Mouse (Mus musculus) hindbrain, postnatal 0 days (tissue): ENCODE data around the gene Gdap2. TPM values are rescaled to one million over a fixed set of nuclear protein-coding genes. Genes with fewer than 3 reads are reported as not detected.

Experiments used
- ATAC-seq: fragments of 200-750 bp; cut with Nextera tagmentation; 2 replicates; pipeline ENCODE4 v1.8.0; 2017; ENCODE audit warnings: mild to moderate bottlenecking, moderate TSS enrichment, moderate library complexity
- DNase-seq: peaks from one replicate; pipeline ENCODE4 v3.0.0-alpha.2; 2015; ENCODE audit warnings: low spot score
- H3K27ac ChIP-seq: fragments of 300-500 bp; sonication (generic); 2 replicates; pipeline ENCODE4 v1.5.1; 2014; ENCODE audit warnings: mild to moderate bottlenecking
- H3K27me3 ChIP-seq: fragments of 300-500 bp; sonication (generic); 2 replicates; pipeline ENCODE4 v1.6.1; 2014; ENCODE audit warnings: low read length, mixed read lengths; ENCODE audit not compliant: insufficient read depth
- H3K36me3 ChIP-seq: fragments of 300-500 bp; sonication (generic); 2 replicates; pipeline ENCODE4 v1.6.1; 2014; ENCODE audit warnings: low read length, mixed read lengths; ENCODE audit not compliant: insufficient read depth
- H3K4me1 ChIP-seq: fragments of 300-500 bp; sonication (generic); 2 replicates; pipeline ENCODE4 v1.6.1; 2014; ENCODE audit warnings: antibody characterized with exemption, low read length, mixed read lengths; ENCODE audit not compliant: insufficient read depth
- H3K4me2 ChIP-seq: fragments of 300-500 bp; sonication (generic); 2 replicates; pipeline ENCODE4 v1.6.1; 2014; ENCODE audit warnings: low read depth, mild to moderate bottlenecking, low read length, moderate library complexity, mixed read lengths
- H3K4me3 ChIP-seq: fragments of 300-500 bp; sonication (generic); 2 replicates; pipeline ENCODE4 v1.5.1; 2014; ENCODE audit warnings: low read length
- H3K9ac ChIP-seq: fragments of 300-500 bp; sonication (generic); replicated peaks from 2 replicates; pipeline ENCODE4 v1.6.1; 2014; ENCODE audit warnings: mild to moderate bottlenecking, low read length, moderate library complexity, mixed read lengths
- H3K9me3 ChIP-seq: fragments of 300-500 bp; sonication (generic); 2 replicates; pipeline ENCODE4 v1.6.1; 2016; ENCODE audit warnings: low read length, mixed read lengths
- CTCF ChIP-seq: IDR thresholded peaks from 2 replicates; pipeline ENCODE4 v1.5.1; 2016; ENCODE audit warnings: antibody characterized with exemption, control low read depth, low read depth
- WGBS: fragments of 180-500 bp; shearing (Covaris S2); extraction: QIAGEN DNeasy Blood & Tissue Kit; methylation state at CpG from one replicate; pipeline ENCODE4 v1.1.7; 2014; 5-methylcytosine and 5-hydroxymethylcytosine counted together
- polyA plus RNA-seq: library from polyadenylated mRNA; unstranded; fragments of >200 nt; fragmentation: Nextera tagmentation; extraction: Ambion mirVana; gene quantifications from 2 replicates; pipeline ENCODE4 v1.2.1, GENCODE M21; 2015
- total RNA-seq: library from RNA; depleted of rRNA; stranded (reverse); fragments of >200 nt; gene quantifications from 2 replicates; pipeline ENCODE4 v1.2.3, GENCODE M21; 2014; rRNA removed

The Gdap2 gene
- total RNA-seq: 31.7 and 36.4 TPM in 2 replicates
- polyA plus RNA-seq: 28.2 and 29.9 TPM in 2 replicates

- DNase-seq: peak; percentile 98
- H3K9ac ChIP-seq: peak within 1 kb of the TSS; percentile 89
- ATAC-seq: peak; percentile 99
- peaks cover 13% of the 10 kb centered on the region; the same call in 1 of the 2 replicates for H3K36me3 ChIP-seq
- H3K27me3 ChIP-seq: no peaks in the 10 kb centered on the region
- H3K4me3 ChIP-seq: peak within 1 kb of the TSS; percentile 89
- H3K9me3 ChIP-seq: no peaks in the 10 kb centered on the region
- peak within 1 kb of the TSS; percentile 86 for H3K4me2 ChIP-seq
- H3K4me1 ChIP-seq: peaks cover 6% of the 10 kb centered on the region; the same call in 1 of the 2 replicates
- no peak for TF ChIP-seq CTCF
- WGBS: under 1% methylated on average over 54 of the region's 55 CpGs
- H3K27ac ChIP-seq: peak within 1 kb of the TSS; percentile 91
Observed at GRCm38 (mm10) chr3:100162315-100163105, at the start of gene Gdap2, which contains the start of gene Wdr3. Gene Gdap2, plus strand, starts transcription at chr3:100162381. Gene Wdr3, minus strand, starts transcription at chr3:100162407.

DNA sequence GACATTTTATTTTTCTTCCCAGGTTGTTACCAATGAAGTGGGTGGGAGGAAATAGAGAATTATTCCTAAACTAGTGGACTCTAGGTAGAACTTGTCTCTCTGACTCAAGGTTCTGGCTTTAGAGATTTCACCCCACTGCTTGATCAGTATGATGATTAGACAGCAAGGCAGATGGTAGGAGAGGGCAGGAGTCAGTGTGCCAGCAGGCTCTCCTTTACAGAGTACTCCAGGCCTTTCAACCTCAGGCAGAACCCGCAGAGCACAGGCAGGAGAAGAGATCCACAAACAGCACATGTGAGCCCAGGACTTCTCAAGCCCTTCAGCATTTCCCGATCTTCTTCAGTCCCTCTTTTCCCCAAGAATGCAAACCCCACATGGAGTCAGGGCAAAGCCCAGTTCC, 43.5 kb upstream of the Gdap2 start:
- DNase-seq (no peak), ATAC-seq (no peak)
- H3K36me3 ChIP-seq: no peaks in the 10 kb centered on the region
- no peak overlapping the region for H3K9ac ChIP-seq
- no peaks in the 10 kb centered on the region for H3K4me1 ChIP-seq
- no peaks in the 10 kb centered on the region for H3K9me3 ChIP-seq
- H3K4me2 ChIP-seq: no peak overlapping the region
- no peak overlapping the region for H3K4me3 ChIP-seq
- H3K27me3 ChIP-seq: no peaks in the 10 kb centered on the region
- 68% methylated on average over 2 of the region's 2 CpGs for WGBS
- H3K27ac ChIP-seq: no peak overlapping the region
- TF ChIP-seq CTCF: no peak

- WGBS: 43% methylated on average over 2 of the region's 2 CpGs
- Histone ChIP-seq H3K4me3 (no peak overlapping the region), H3K4me2 (no peak overlapping the region), H3K9me3 (no peaks in the 10 kb centered on the region), H3K9ac (no peak overlapping the region), H3K27me3 (no peaks in the 10 kb centered on the region), H3K27ac (no peak overlapping the region), H3K36me3 (no peaks in the 10 kb centered on the region), H3K4me1 (no peaks in the 10 kb centered on the region)
- ATAC-seq: no peak
- no peak for TF ChIP-seq CTCF
- no peak for DNase-seq
Observed at GRCm38 (mm10) chr3:100121961-100122360, 40.2 kb upstream of the Gdap2 start.

- DNase-seq (peak; percentile 13), ATAC-seq (no peak)
- Histone ChIP-seq H3K4me3 (no peak overlapping the region), H3K9me3 (no peaks in the 10 kb centered on the region), H3K4me2 (no peak overlapping the region), H3K9ac (no peak overlapping the region), H3K27me3 (no peaks in the 10 kb centered on the region), H3K36me3 (no peaks in the 10 kb centered on the region), H3K27ac (no peak overlapping the region), H3K4me1 (no peaks in the 10 kb centered on the region)
- 67% methylated on average over 1 of the region's 1 CpGs for WGBS
- peak; percentile 35; the same call in 1 of the 2 replicates for TF ChIP-seq CTCF
Observed at GRCm38 (mm10) chr3:100122445-100122844, 39.7 kb upstream of the Gdap2 start.

DNA sequence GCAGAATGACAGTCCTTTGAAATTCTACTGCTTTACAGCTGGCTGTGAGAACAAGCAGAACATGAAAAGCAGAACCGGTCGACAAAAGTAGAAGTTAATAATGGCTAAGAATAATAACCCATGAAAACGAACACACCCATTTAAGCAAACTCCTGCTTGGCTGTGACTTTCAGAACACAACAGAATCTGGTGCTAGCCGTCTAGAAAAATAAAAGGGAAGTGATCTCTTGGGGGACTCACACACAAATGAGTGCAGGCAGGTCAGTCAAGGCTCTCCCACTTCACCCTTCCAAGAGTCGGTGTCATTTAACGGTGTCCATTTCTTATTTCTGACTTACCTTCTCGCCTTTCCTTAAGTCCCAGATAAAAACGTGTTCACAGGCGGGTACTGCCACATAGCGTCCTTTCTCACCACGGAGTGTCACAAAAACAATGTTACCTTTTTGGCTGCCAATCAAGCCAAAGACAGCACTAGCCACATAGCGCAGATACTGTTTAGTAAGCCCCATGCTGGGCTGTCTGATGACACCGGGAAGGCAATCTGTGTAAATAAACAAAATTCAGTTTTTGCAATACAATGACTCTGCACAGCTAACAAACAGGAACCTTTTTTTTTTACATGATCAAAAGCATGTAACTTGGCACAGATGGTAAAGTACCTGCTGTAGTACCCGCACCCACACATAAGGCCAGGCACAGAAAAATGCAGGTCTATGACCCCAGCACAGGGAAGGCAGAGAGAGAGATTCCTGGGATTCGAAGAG, 1.3 kb upstream of the Gdap2 start:
- Histone ChIP-seq H3K4me2 (peak overlapping the region; percentile 86), H3K9me3 (no peaks in the 10 kb centered on the region), H3K4me3 (peak overlapping the region; percentile 89), H3K4me1 (peaks cover 6% of the 10 kb centered on the region; the same call in 1 of the 2 replicates), H3K9ac (peak overlapping the region; percentile 89), H3K27me3 (no peaks in the 10 kb centered on the region), H3K36me3 (peaks cover 27% of the 10 kb centered on the region), H3K27ac (no peak overlapping the region)
- no peak for DNase-seq
- WGBS: 83% methylated on average over 15 of the region's 15 CpGs
- no peak for ATAC-seq
- no peak for TF ChIP-seq CTCF

GRCm38 (mm10) chr3:100161665-100162314, 391 bp upstream of the Gdap2 start:
- under 1% methylated on average over 35 of the region's 35 CpGs for WGBS

More at GRCm38 (mm10) chr3:100161665-100162314, 391 bp upstream of the Gdap2 start:
- H3K4me1 ChIP-seq: peaks cover 6% of the 10 kb centered on the region; the same call in 1 of the 2 replicates
- peak overlapping the region; percentile 89 for H3K4me3 ChIP-seq
- H3K9ac ChIP-seq: peak overlapping the region; percentile 89
- H3K4me2 ChIP-seq: peak overlapping the region; percentile 86
- DNase-seq (no peak), ATAC-seq (no peak; the same call in 1 of the 2 replicates)
- H3K9me3 ChIP-seq: no peaks in the 10 kb centered on the region
- H3K27ac ChIP-seq: no peak overlapping the region
- TF ChIP-seq CTCF: no peak
- no peaks in the 10 kb centered on the region for H3K27me3 ChIP-seq
- peaks cover 19% of the 10 kb centered on the region for H3K36me3 ChIP-seq
